In the genomic region with DNA sequence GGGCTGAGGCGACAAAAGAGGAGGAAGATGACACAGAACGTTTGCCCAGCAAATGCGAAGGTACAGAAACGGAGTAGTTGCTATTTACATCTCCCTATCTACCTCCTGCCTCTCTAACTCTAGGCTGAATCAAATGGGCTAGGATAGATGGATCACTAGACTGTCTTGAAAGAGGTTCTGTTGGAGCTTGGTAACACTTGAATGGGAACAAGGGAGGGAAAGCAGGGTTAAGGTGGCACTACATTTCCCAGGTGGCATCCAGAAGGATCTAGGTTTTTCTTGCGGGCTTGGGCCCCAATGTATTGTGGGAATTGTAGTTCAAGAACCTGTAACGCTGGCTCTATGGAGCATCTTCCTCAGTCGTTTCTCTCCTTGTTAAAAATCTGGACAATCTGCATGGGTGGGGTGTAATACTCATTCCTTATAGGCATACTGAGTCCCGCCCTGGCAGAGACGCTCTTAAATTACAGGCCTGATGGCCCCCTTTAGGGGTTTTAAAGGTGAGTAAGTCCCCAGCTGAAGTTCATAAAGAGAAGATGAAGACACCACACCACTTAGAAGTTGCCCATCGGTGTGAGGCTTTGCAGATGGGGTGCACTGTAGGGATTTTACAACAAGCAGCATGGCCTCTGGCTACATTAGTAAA, we compare ENCODE assay signal across 8 mouse cellular contexts. TPM values are rescaled to one million over a fixed set of nuclear protein-coding genes. Genes with fewer than 3 reads are reported as not detected.
DNase-seq lines count a peak whose midpoint lies in the region; ATAC-seq and TF ChIP-seq lines count a peak whose summit lies in the region.

No protein-coding gene starts in this region.

- 0 out of 2 replicates have a peak, but pooled peaks cover 3% of the 10 kb centered on the region for H3K79me2 ChIP-seq in CH12.LX (replicated peaks; ENCODE audit: control insufficient read depth, extremely low read depth, insufficient read depth, poor library complexity, severe bottlenecking)

- peak overlapping the region; percentile 83 for H3K4me2 ChIP-seq in CH12.LX (ENCODE audit: insufficient read depth, low read depth, poor library complexity, severe bottlenecking)
- peak overlapping the region; percentile 72 for H3K4me2 ChIP-seq in heart, embryonic 14.5 days (ENCODE audit: low read length)
- H3K4me2 ChIP-seq in kidney, postnatal 0 days (ENCODE audit: low read length) = peak overlapping the region; percentile 74
- H3K4me2 ChIP-seq in liver, embryonic 12.5 days = peak overlapping the region; percentile 80
- H3K4me2 ChIP-seq in stomach, postnatal 0 days (replicated peaks; ENCODE audit: low read depth) = peak overlapping the region; percentile 78

- no peaks in the 10 kb centered on the region for H3K9me3 ChIP-seq in CH12.LX (replicated peaks; ENCODE audit: low read length)
- H3K9me3 ChIP-seq in erythroblast, embryonic 14.5 days (ENCODE audit: control insufficient read depth, low read length) = no peaks in the 10 kb centered on the region
- H3K9me3 ChIP-seq in heart, embryonic 14.5 days (ENCODE audit: control insufficient read depth, low read length) = no peaks in the 10 kb centered on the region
- no peaks in the 10 kb centered on the region for H3K9me3 ChIP-seq in kidney, postnatal 0 days (replicated peaks; ENCODE audit: low read length)
- no peaks in the 10 kb centered on the region for H3K9me3 ChIP-seq in liver, embryonic 12.5 days (replicated peaks)
- no peaks in the 10 kb centered on the region for H3K9me3 ChIP-seq in stomach, postnatal 0 days (ENCODE audit: control insufficient read depth, low read length)

- whole genome bisulfite sequencing in heart, embryonic 14.5 days = under 1% methylated on average over 10 of the region's 10 CpGs
- under 1% methylated on average over 10 of the region's 10 CpGs for WGBS in kidney, postnatal 0 days
- under 1% methylated on average over 10 of the region's 10 CpGs for WGBS in liver, embryonic 12.5 days (ENCODE audit: insufficient replicate concordance)
- 0% methylated on average over 10 of the region's 10 CpGs for WGBS in stomach, postnatal 0 days

- peaks cover 3 to 17% of the 10 kb centered on the region in 2 experiments; a peak in 3 of 4 replicates for H3K4me1 ChIP-seq in CH12.LX (ENCODE audit: control insufficient read depth in 1 of 2, insufficient read depth in 2 of 2)
- H3K4me1 ChIP-seq in erythroblast, embryonic 14.5 days (ENCODE audit: control insufficient read depth) = peaks cover 33% of the 10 kb centered on the region
- H3K4me1 ChIP-seq in heart, embryonic 14.5 days (ENCODE audit: control insufficient read depth in 2 of 2, insufficient read depth in 2 of 2, low read length in 2 of 2) = peaks cover 5 to 11% of the 10 kb centered on the region in 2 experiments; a peak in 2 of 4 replicates
- H3K4me1 ChIP-seq in kidney, postnatal 0 days (replicated peaks; ENCODE audit: insufficient read depth, low read length) = 0 out of 2 replicates have a peak, but pooled peaks cover 5% of the 10 kb centered on the region
- H3K4me1 ChIP-seq in liver, embryonic 12.5 days = peaks cover 34% of the 10 kb centered on the region
- no peaks in the 10 kb centered on the region for H3K4me1 ChIP-seq in stomach, postnatal 0 days (replicated peaks; ENCODE audit: control insufficient read depth, insufficient read depth)

- H3K36me3 ChIP-seq in CH12.LX (replicated peaks in 1 of 2; ENCODE audit: control insufficient read depth in 1 of 2, insufficient read depth in 1 of 2, low read length in 1 of 2) = peaks cover 38 to 57% of the 10 kb centered on the region in 2 experiments
- H3K36me3 ChIP-seq in erythroblast, embryonic 14.5 days (ENCODE audit: control insufficient read depth) = peaks cover 45% of the 10 kb centered on the region
- peaks cover 36% of the 10 kb centered on the region for H3K36me3 ChIP-seq in heart, embryonic 14.5 days (ENCODE audit: control insufficient read depth, insufficient read depth, low read length)
- peaks cover 3% of the 10 kb centered on the region; the same call in 1 of the 2 replicates for H3K36me3 ChIP-seq in kidney, postnatal 0 days (ENCODE audit: insufficient read depth, low read length)
- H3K36me3 ChIP-seq in liver, embryonic 12.5 days = peaks cover 46% of the 10 kb centered on the region
- peaks cover 4% of the 10 kb centered on the region; the same call in 1 of the 2 replicates for H3K36me3 ChIP-seq in stomach, postnatal 0 days (ENCODE audit: control insufficient read depth, insufficient read depth, low read length)

- peak overlapping the region; percentile 86 to 96 (median 92) for H3K4me3 ChIP-seq in CH12.LX (replicated peaks in 1 of 3; ENCODE audit: low read depth in 2 of 3, low read length in 2 of 3, poor library complexity in 1 of 3)
- H3K4me3 ChIP-seq in erythroblast, embryonic 14.5 days (replicated peaks) = peak overlapping the region; percentile 90
- H3K4me3 ChIP-seq in heart, embryonic 14.5 days (ENCODE audit: control insufficient read depth in 1 of 2, insufficient read depth in 1 of 2, low read depth in 1 of 2, low read length in 2 of 2) = peak overlapping the region; percentile 68 to 73
- H3K4me3 ChIP-seq in kidney, postnatal 0 days (replicated peaks; ENCODE audit: low read depth, low read length) = peak overlapping the region; percentile 84
- H3K4me3 ChIP-seq in liver, embryonic 12.5 days = peak overlapping the region; percentile 86
- peak overlapping the region; percentile 83 for H3K4me3 ChIP-seq in stomach, postnatal 0 days (ENCODE audit: low read depth, low read length)

- TF ChIP-seq EP300 in CH12.LX (IDR thresholded peaks at IDR 0.05; ENCODE audit: low read length) = no peak
- TF ChIP-seq EP300 in stomach, postnatal 0 days (optimal IDR thresholded peaks at IDR 0.05) = no peak

- peak; percentile 72 for ATAC-seq in heart, embryonic 14.5 days (ENCODE audit: insufficient number of reproducible peaks, insufficient read depth, low FRiP score, low read depth)
- peak; percentile 80 for ATAC-seq in kidney, postnatal 0 days (replicated peaks; ENCODE audit: low FRiP score, low read depth)
- ATAC-seq in liver, embryonic 12.5 days = peak; percentile 81
- peak; percentile 87 for ATAC-seq in stomach, postnatal 0 days (ENCODE audit: low FRiP score, low TSS enrichment)

- no peak for TF ChIP-seq RAD21 in CH12.LX (IDR thresholded peaks at IDR 0.05; ENCODE audit: low read depth, low read length)

- peak; percentile 82 for DNase-seq in CH12.LX (ENCODE audit: extremely low read depth)
- DNase-seq in brain, embryonic 18.5 days (ENCODE audit: low read depth, low spot score) = peak; percentile 78
- peak; percentile 95 for DNase-seq in kidney, postnatal 0 days (ENCODE audit: low spot score)
- DNase-seq in natural killer cell, adult 2 months (ENCODE audit: low spot score in 2 of 2) = peak; percentile 65 to 70
- peak; percentile 62 for DNase-seq in stomach, postnatal 0 days (ENCODE audit: low spot score)

- peak overlapping the region; percentile 76 for H3K9ac ChIP-seq in CH12.LX (ENCODE audit: insufficient read depth, low read depth)
- H3K9ac ChIP-seq in heart, embryonic 14.5 days (ENCODE audit: low read length) = peak overlapping the region; percentile 84
- H3K9ac ChIP-seq in kidney, postnatal 0 days (ENCODE audit: low read depth, low read length) = peak overlapping the region; percentile 83
- peak overlapping the region; percentile 85 for H3K9ac ChIP-seq in liver, embryonic 12.5 days
- peak overlapping the region; percentile 76 for H3K9ac ChIP-seq in stomach, postnatal 0 days (ENCODE audit: low read length)

- dilution Hi-C loops in CH12.LX (cut with MboI; ENCODE audit: extremely low pct_ligation_motif_present, extremely low pct_unique_long_range_greater_than_20kb, low sequenced_read_pairs) = no loop called here

- TF ChIP-seq POLR2A in CH12.LX (IDR thresholded peaks at IDR 0.05; ENCODE audit: low read depth, low read length) = no peak

- TF ChIP-seq CTCF in CH12.LX (conservative IDR thresholded peaks at IDR 0.05 in 1 of 2, IDR thresholded peaks at IDR 0.05 in 1 of 2; ENCODE audit: low read depth in 2 of 2, low read length in 2 of 2) = no peak
- no peak for TF ChIP-seq CTCF in kidney, postnatal 0 days (IDR thresholded peaks at IDR 0.05; ENCODE audit: low read depth)
- no peak for TF ChIP-seq CTCF in stomach, postnatal 0 days (IDR thresholded peaks at IDR 0.05; ENCODE audit: low read depth)

- H3K27ac ChIP-seq in CH12.LX (ENCODE audit: insufficient read depth, low read depth) = peak overlapping the region; percentile 38
- H3K27ac ChIP-seq in heart, embryonic 14.5 days (replicated peaks in 1 of 2; ENCODE audit: control insufficient read depth in 1 of 2, insufficient read depth in 1 of 2, low read depth in 2 of 2, low read length in 2 of 2) = peak overlapping the region; percentile 65 to 74
- H3K27ac ChIP-seq in kidney, postnatal 0 days = peak overlapping the region; percentile 75
- peak overlapping the region; percentile 85 for H3K27ac ChIP-seq in liver, embryonic 12.5 days
- peak overlapping the region; percentile 81; the same call in 1 of the 2 replicates for H3K27ac ChIP-seq in stomach, postnatal 0 days (replicated peaks)

- in situ Hi-C loops in CH12.LX (cut with MboI; ENCODE audit: low pct_ligation_motif_present, low pct_unique_long_range_greater_than_20kb, low sequenced_read_pairs) = no loop called here

- no peaks in the 10 kb centered on the region for H3K27me3 ChIP-seq in CH12.LX (replicated peaks)
- no peaks in the 10 kb centered on the region for H3K27me3 ChIP-seq in erythroblast, embryonic 14.5 days (ENCODE audit: control insufficient read depth)
- H3K27me3 ChIP-seq in heart, embryonic 14.5 days (ENCODE audit: control insufficient read depth, insufficient read depth, low read length) = no peaks in the 10 kb centered on the region
- H3K27me3 ChIP-seq in kidney, postnatal 0 days (ENCODE audit: insufficient read depth, low read length) = no peaks in the 10 kb centered on the region
- no peaks in the 10 kb centered on the region for H3K27me3 ChIP-seq in liver, embryonic 12.5 days (replicated peaks)
- no peaks in the 10 kb centered on the region for H3K27me3 ChIP-seq in stomach, postnatal 0 days (ENCODE audit: control insufficient read depth, insufficient read depth, low read length)

RNA-seq across cellular contexts. Expression of gene Cnpy4, which starts 0.5 kb away (rescaled TPM):
- total RNA-seq in CH12.LX (2012; rRNA removed) (19.2 and 22.5 TPM in 2 replicates), CH12.LX (2014; rRNA removed) (21.6 and 26.7 TPM in 2 replicates)
- 24.9 and 31.0 TPM in 2 replicates for polyA plus RNA-seq in CH12.LX (2012; ENCODE audit: insufficient read length, low read depth)
- 0.28 and 0.30 TPM in 2 replicates for polyA plus RNA-seq in erythroblast, embryonic 14.5 days (2012)
- polyA plus RNA-seq in heart, embryonic 14.5 days (2014; fragmentation: Nextera tagmentation; extraction: Ambion mirVana) = 18.5 and 22.8 TPM in 2 replicates
- polyA plus RNA-seq in kidney, postnatal 0 days (2015; fragmentation: Nextera tagmentation; extraction: Ambion mirVana) = 42.2 and 43.9 TPM in 2 replicates
- 20.3 and 21.3 TPM in 2 replicates for polyA plus RNA-seq in liver, embryonic 12.5 days (2016; fragmentation: Nextera tagmentation; extraction: Ambion mirVana)
- polyA plus RNA-seq in stomach, postnatal 0 days (2015; fragmentation: Nextera tagmentation; extraction: Ambion mirVana) = 18.6 and 20.0 TPM in 2 replicates

RNA-seq across cellular contexts. Expression of gene Taf6, which starts 0.5 kb away (rescaled TPM):
- total RNA-seq in CH12.LX (2012; rRNA removed) (60.9 and 62.1 TPM in 2 replicates), CH12.LX (2014; rRNA removed) (59.8 and 60.2 TPM in 2 replicates)
- polyA plus RNA-seq in CH12.LX (2012; ENCODE audit: insufficient read length, low read depth) = 56.8 and 61.5 TPM in 2 replicates
- 2.8 and 3.9 TPM in 2 replicates for polyA plus RNA-seq in erythroblast, embryonic 14.5 days (2012)
- polyA plus RNA-seq in heart, embryonic 14.5 days (2014; fragmentation: Nextera tagmentation; extraction: Ambion mirVana) = 65.2 and 66.0 TPM in 2 replicates
- polyA plus RNA-seq in kidney, postnatal 0 days (2015; fragmentation: Nextera tagmentation; extraction: Ambion mirVana) = 49.8 and 54.8 TPM in 2 replicates
- 58.0 and 58.2 TPM in 2 replicates for polyA plus RNA-seq in liver, embryonic 12.5 days (2016; fragmentation: Nextera tagmentation; extraction: Ambion mirVana)
- polyA plus RNA-seq in stomach, postnatal 0 days (2015; fragmentation: Nextera tagmentation; extraction: Ambion mirVana) = 27.1 and 27.7 TPM in 2 replicates

RNA-seq across cellular contexts. Expression of gene Mblac1, which starts 6.3 kb away (rescaled TPM):
- total RNA-seq in CH12.LX (2012; rRNA removed) = 0.84 and 1.4 TPM in 2 replicates
- 0.17 TPM in 1 of 2 replicates, not detected in the other for total RNA-seq in CH12.LX (2014; rRNA removed)
- 0.31 and 0.41 TPM in 2 replicates for polyA plus RNA-seq in CH12.LX (2012; ENCODE audit: insufficient read length, low read depth)
- polyA plus RNA-seq in erythroblast, embryonic 14.5 days (2012) = 0.12 and 0.31 TPM in 2 replicates
- polyA plus RNA-seq in heart, embryonic 14.5 days (2014; fragmentation: Nextera tagmentation; extraction: Ambion mirVana) = 6.1 and 6.5 TPM in 2 replicates
- 11.4 and 12.8 TPM in 2 replicates for polyA plus RNA-seq in kidney, postnatal 0 days (2015; fragmentation: Nextera tagmentation; extraction: Ambion mirVana)
- polyA plus RNA-seq in liver, embryonic 12.5 days (2016; fragmentation: Nextera tagmentation; extraction: Ambion mirVana) = 4.3 TPM in 2 replicates
- 6.7 and 7.0 TPM in 2 replicates for polyA plus RNA-seq in stomach, postnatal 0 days (2015; fragmentation: Nextera tagmentation; extraction: Ambion mirVana)

RNA-seq across cellular contexts. Expression of gene Mcm7, which starts 15.6 kb away (rescaled TPM):
- total RNA-seq in CH12.LX (2012; rRNA removed) (146 and 193 TPM in 2 replicates), CH12.LX (2014; rRNA removed) (206 and 209 TPM in 2 replicates)
- 267 and 277 TPM in 2 replicates for polyA plus RNA-seq in CH12.LX (2012; ENCODE audit: insufficient read length, low read depth)
- polyA plus RNA-seq in erythroblast, embryonic 14.5 days (2012) = 7.1 and 11.5 TPM in 2 replicates
- polyA plus RNA-seq in heart, embryonic 14.5 days (2014; fragmentation: Nextera tagmentation; extraction: Ambion mirVana) = 89.0 and 102 TPM in 2 replicates
- 119 and 136 TPM in 2 replicates for polyA plus RNA-seq in kidney, postnatal 0 days (2015; fragmentation: Nextera tagmentation; extraction: Ambion mirVana)
- 268 and 271 TPM in 2 replicates for polyA plus RNA-seq in liver, embryonic 12.5 days (2016; fragmentation: Nextera tagmentation; extraction: Ambion mirVana)
- 43.6 and 45.5 TPM in 2 replicates for polyA plus RNA-seq in stomach, postnatal 0 days (2015; fragmentation: Nextera tagmentation; extraction: Ambion mirVana)

RNA-seq across cellular contexts. Expression of gene Ap4m1, which starts 16.0 kb away (rescaled TPM):
- total RNA-seq in CH12.LX (2012; rRNA removed) (16.7 and 17.4 TPM in 2 replicates), CH12.LX (2014; rRNA removed) (20.4 and 21.5 TPM in 2 replicates)
- 26.3 and 27.5 TPM in 2 replicates for polyA plus RNA-seq in CH12.LX (2012; ENCODE audit: insufficient read length, low read depth)
- polyA plus RNA-seq in erythroblast, embryonic 14.5 days (2012) = 1.1 and 1.7 TPM in 2 replicates
- 9.4 and 9.6 TPM in 2 replicates for polyA plus RNA-seq in heart, embryonic 14.5 days (2014; fragmentation: Nextera tagmentation; extraction: Ambion mirVana)
- 13.0 and 13.1 TPM in 2 replicates for polyA plus RNA-seq in kidney, postnatal 0 days (2015; fragmentation: Nextera tagmentation; extraction: Ambion mirVana)
- polyA plus RNA-seq in liver, embryonic 12.5 days (2016; fragmentation: Nextera tagmentation; extraction: Ambion mirVana) = 7.9 and 8.3 TPM in 2 replicates
- 9.3 and 9.9 TPM in 2 replicates for polyA plus RNA-seq in stomach, postnatal 0 days (2015; fragmentation: Nextera tagmentation; extraction: Ambion mirVana)

Comparison
In these comparisons a context has a peak if more than half of its experiments do, and no peak if none do; other contexts are left out.
1. Peak in every context shown above with its lines: DNase-seq, ATAC-seq, H3K4me3 ChIP-seq and H3K27ac ChIP-seq.
2. RNA of gene Cnpy4, which starts 0.5 kb away (polyA plus RNA-seq): 42.2 to 43.9 TPM in kidney, postnatal 0 days, 24.9 to 31.0 TPM in CH12.LX, 18.5 to 22.8 TPM in heart, embryonic 14.5 days, 20.3 to 21.3 TPM in liver, embryonic 12.5 days and 18.6 to 20.0 TPM in stomach, postnatal 0 days; 0.28 to 0.30 TPM in erythroblast, embryonic 14.5 days; every median in the first group is over 10 times any median in the second.